In genomic region chr12:85451693-85452491, GRCm38 (mm10) we compare ENCODE assay signal across 8 mouse cellular contexts. TPM values are rescaled to one million over a fixed set of nuclear protein-coding genes. Genes with fewer than 3 reads are reported as not detected.
A peak's percentile ranks its signal among the peaks of the same experiment; 100 is the strongest.
DNase-seq lines count a peak whose midpoint lies in the region; ATAC-seq and TF ChIP-seq lines count a peak whose summit lies in the region.

No protein-coding gene starts in this region.

- H3K27me3 ChIP-seq in liver, embryonic 11.5 days (replicated peaks; ENCODE audit: control insufficient read depth, insufficient read depth, low read length) = no peaks in the 10 kb centered on the region
- peaks cover 40% of the 10 kb centered on the region for H3K27me3 ChIP-seq in liver, embryonic 12.5 days (replicated peaks)
- no peaks in the 10 kb centered on the region for H3K27me3 ChIP-seq in hindbrain, embryonic 16.5 days (replicated peaks; ENCODE audit: control insufficient read depth, insufficient read depth, low read length)
- no peaks in the 10 kb centered on the region for H3K27me3 ChIP-seq in lung, postnatal 0 days (replicated peaks; ENCODE audit: insufficient read depth, low read length)

- TF ChIP-seq EP300 in lung, postnatal 0 days (IDR thresholded peaks at IDR 0.05) = peak; percentile 94

- no peak for DNase-seq in liver, embryonic 11.5 days (ENCODE audit: low spot score)
- DNase-seq in lung, postnatal 0 days (ENCODE audit: low spot score) = peak; percentile 95
- DNase-seq in urinary bladder, postnatal 36 days (ENCODE audit: low spot score in 2 of 2) = peak; percentile 74 to 83
- no peak for DNase-seq in left cerebral cortex, adult 8-10 months (ENCODE audit: low spot score in 2 of 2)
- no peak for DNase-seq in cerebellum, postnatal 14 days
- no peak for DNase-seq in layer of hippocampus, postnatal 14 days (ENCODE audit: low spot score in 2 of 2)

- H3K9me3 ChIP-seq in liver, embryonic 11.5 days (ENCODE audit: control insufficient read depth, low read length) = no peaks in the 10 kb centered on the region
- no peaks in the 10 kb centered on the region for H3K9me3 ChIP-seq in liver, embryonic 12.5 days (replicated peaks)
- H3K9me3 ChIP-seq in hindbrain, embryonic 16.5 days (ENCODE audit: control insufficient read depth, low read length) = no peaks in the 10 kb centered on the region
- H3K9me3 ChIP-seq in lung, postnatal 0 days (ENCODE audit: low read length) = no peaks in the 10 kb centered on the region

- TF ChIP-seq CTCF in lung, postnatal 0 days (IDR thresholded peaks at IDR 0.05) = no peak

- H3K27ac ChIP-seq in liver, embryonic 11.5 days (ENCODE audit: low read depth, low read length) = no peak overlapping the region
- no peak overlapping the region for H3K27ac ChIP-seq in liver, embryonic 12.5 days
- H3K27ac ChIP-seq in hindbrain, embryonic 16.5 days (ENCODE audit: low read depth, low read length) = no peak overlapping the region
- peak overlapping the region; percentile 89 for H3K27ac ChIP-seq in lung, postnatal 0 days (ENCODE audit: low read length)

- 36% methylated on average over 22 of the region's 22 CpGs for WGBS in liver, embryonic 11.5 days
- 31% methylated on average over 22 of the region's 22 CpGs for whole genome bisulfite sequencing in liver, embryonic 12.5 days (ENCODE audit: insufficient replicate concordance)
- WGBS in hindbrain, embryonic 16.5 days = 47% methylated on average over 22 of the region's 22 CpGs
- WGBS in lung, postnatal 0 days = 20% methylated on average over 22 of the region's 22 CpGs

- H3K36me3 ChIP-seq in liver, embryonic 11.5 days (ENCODE audit: control insufficient read depth, insufficient read depth, low read length) = no peaks in the 10 kb centered on the region
- H3K36me3 ChIP-seq in liver, embryonic 12.5 days = no peaks in the 10 kb centered on the region
- no peaks in the 10 kb centered on the region for H3K36me3 ChIP-seq in hindbrain, embryonic 16.5 days (ENCODE audit: control insufficient read depth, insufficient read depth, low read length)
- H3K36me3 ChIP-seq in lung, postnatal 0 days (ENCODE audit: insufficient read depth, low read length) = no peaks in the 10 kb centered on the region

- H3K4me3 ChIP-seq in liver, embryonic 11.5 days (ENCODE audit: low read depth, low read length) = no peak overlapping the region
- H3K4me3 ChIP-seq in liver, embryonic 12.5 days = no peak overlapping the region
- H3K4me3 ChIP-seq in hindbrain, embryonic 16.5 days (ENCODE audit: low read length) = no peak overlapping the region
- H3K4me3 ChIP-seq in lung, postnatal 0 days (ENCODE audit: low read depth, low read length) = no peak overlapping the region

- H3K4me2 ChIP-seq in liver, embryonic 11.5 days = peak overlapping the region; percentile 36
- H3K4me2 ChIP-seq in liver, embryonic 12.5 days = no peak overlapping the region
- H3K4me2 ChIP-seq in hindbrain, embryonic 16.5 days (ENCODE audit: low read length) = 0 out of 2 replicates have a peak overlapping the region, but pooled peaks have one; percentile 12
- peak overlapping the region; percentile 40 for H3K4me2 ChIP-seq in lung, postnatal 0 days (replicated peaks; ENCODE audit: low read depth, low read length)

- ATAC-seq in liver, embryonic 11.5 days (replicated peaks; ENCODE audit: low FRiP score) = no peak
- no peak for ATAC-seq in liver, embryonic 12.5 days
- ATAC-seq in hindbrain, embryonic 16.5 days = no peak
- ATAC-seq in lung, postnatal 0 days = peak; percentile 58

- peaks cover 16% of the 10 kb centered on the region for H3K4me1 ChIP-seq in liver, embryonic 11.5 days (replicated peaks; ENCODE audit: control insufficient read depth, insufficient read depth, low read length)
- H3K4me1 ChIP-seq in liver, embryonic 12.5 days = peaks cover 35% of the 10 kb centered on the region
- H3K4me1 ChIP-seq in hindbrain, embryonic 16.5 days (ENCODE audit: control insufficient read depth, insufficient read depth, low read depth, low read length) = peaks cover 17% of the 10 kb centered on the region
- H3K4me1 ChIP-seq in lung, postnatal 0 days (ENCODE audit: insufficient read depth, low read depth, low read length) = peaks cover 23% of the 10 kb centered on the region

- no peak overlapping the region for H3K9ac ChIP-seq in liver, embryonic 11.5 days (ENCODE audit: low read depth, low read length)
- no peak overlapping the region; the same call in none of the 2 replicates for H3K9ac ChIP-seq in liver, embryonic 12.5 days
- peak overlapping the region; percentile 41 for H3K9ac ChIP-seq in hindbrain, embryonic 16.5 days (ENCODE audit: low read depth, low read length)
- H3K9ac ChIP-seq in lung, postnatal 0 days (replicated peaks; ENCODE audit: low read depth) = no peak overlapping the region

RNA-seq across cellular contexts. Expression of gene Fos, which starts 21.8 kb away (rescaled TPM):
- polyA plus RNA-seq in liver, embryonic 11.5 days (2014; fragmentation: Nextera tagmentation; extraction: Ambion mirVana) = 1.3 and 1.6 TPM in 2 replicates
- polyA plus RNA-seq in liver, embryonic 12.5 days (2016; fragmentation: Nextera tagmentation; extraction: Ambion mirVana) = 1.4 and 1.5 TPM in 2 replicates
- 3.9 and 4.3 TPM in 2 replicates for polyA plus RNA-seq in hindbrain, embryonic 16.5 days (2015; fragmentation: Nextera tagmentation; extraction: Ambion mirVana)
- 30.8 and 33.8 TPM in 2 replicates for polyA plus RNA-seq in lung, postnatal 0 days (2015; fragmentation: Nextera tagmentation; extraction: Ambion mirVana)
- 10 to 100 TPM in 3 of 4 experiments, 1 to 10 TPM in 1; 5.8 to 37.3 (median 25.8) TPM for total RNA-seq in left cerebral cortex, adult 8-10 months (2022)
- total RNA-seq in layer of hippocampus, postnatal 14 days (2021) = 10 to 100 TPM; 12.9 to 16.5 TPM

Comparison
In these comparisons a context has a peak if more than half of its experiments do, and no peak if none do; other contexts are left out.
1. DNase-seq: peak in lung, postnatal 0 days (single experiment) and urinary bladder, postnatal 36 days (2 of 2); none in liver, embryonic 11.5 days (single experiment), left cerebral cortex, adult 8-10 months (0 of 2), cerebellum, postnatal 14 days (0 of 2) and layer of hippocampus, postnatal 14 days (0 of 2).